Mouse (Mus musculus): Measurements from ENCODE around the gene Oas1a. TPM values are rescaled to one million over a fixed set of nuclear protein-coding genes. Genes with fewer than 3 reads are reported as not detected.
"Not testable (repeated sequence)": the region's sequence is repeated elsewhere in the genome, so short reads cannot be mapped to it uniquely, and the experiment has no call there.

Gene Oas1a
- polyA plus RNA-seq, 1 experiment, result 33.1 TPM

GRCm38 (mm10) chr5:120895231-120895900 lies 12.0 kb downstream of the Oas1a start:
- 85% methylated on average over 11 of the region's 11 CpGs for WGBS
- DNase-seq (ENCODE audit: low read depth, low spot score), result no peak

GRCm38 (mm10) chr5:120894692-120895091 lies 12.6 kb downstream of the Oas1a start:
- not testable (repeated sequence) for DNase-seq (ENCODE audit: low read depth, low spot score)
- whole genome bisulfite sequencing, result 33% methylated on average over 2 of the region's 2 CpGs

- WGBS, result 88% methylated on average over 4 of the region's 4 CpGs
- not testable (repeated sequence) for DNase-seq (ENCODE audit: low read depth, low spot score)
Observed at GRCm38 (mm10) chr5:120893866-120894265, 13.5 kb downstream of the Oas1a start.

GRCm38 (mm10) chr5:120892243-120892660 lies 15.1 kb downstream of the Oas1a start:
- DNase-seq (ENCODE audit: low read depth, low spot score), result no peak

GRCm38 (mm10) chr5:120891566-120892242 lies 15.6 kb downstream of the Oas1a start:
- peak; percentile 92 for DNase-seq (ENCODE audit: low read depth, low spot score)
- WGBS, result 31% methylated on average over 2 of the region's 2 CpGs

More at GRCm38 (mm10) chr5:120892243-120892660, 15.1 kb downstream of the Oas1a start:
- WGBS, result 58% methylated on average over 2 of the region's 2 CpGs

- WGBS, result 19% methylated on average over 3 of the region's 3 CpGs
- no peak for DNase-seq (ENCODE audit: low read depth, low spot score)
Observed at GRCm38 (mm10) chr5:120890991-120891390, 16.3 kb downstream of the Oas1a start.

GRCm38 (mm10) chr5:120890026-120890425 lies 17.3 kb downstream of the Oas1a start:
- DNase-seq (ENCODE audit: low read depth, low spot score), result no peak
- WGBS, result 88% methylated on average over 2 of the region's 2 CpGs

- 53% methylated on average over 4 of the region's 4 CpGs for WGBS
- not testable (repeated sequence) for DNase-seq (ENCODE audit: low read depth, low spot score)
Observed at GRCm38 (mm10) chr5:120888294-120888815, 19.0 kb downstream of the Oas1a start.

GRCm38 (mm10) chr5:120887831-120888230 lies 19.5 kb downstream of the Oas1a start:
- WGBS, result 35% methylated on average over 6 of the region's 6 CpGs
- DNase-seq (ENCODE audit: low read depth, low spot score), result no peak

- DNase-seq (ENCODE audit: low read depth, low spot score), result peak; percentile 44
- 8% methylated on average over 7 of the region's 9 CpGs for WGBS
Observed at GRCm38 (mm10) chr5:120887413-120887812, 19.9 kb downstream of the Oas1a start, which contains the start of gene Oas1g. Oas1g (minus strand) TSS chr5:120887613.

GRCm38 (mm10) chr5:120881681-120882080 lies 25.6 kb downstream of the Oas1a start:
- 96% methylated on average over 6 of the region's 6 CpGs for WGBS
- DNase-seq (ENCODE audit: low read depth, low spot score), result not testable (repeated sequence)

- 63% methylated on average over 2 of the region's 2 CpGs for WGBS
- not testable (repeated sequence) for DNase-seq (ENCODE audit: low read depth, low spot score)
Observed at GRCm38 (mm10) chr5:120878803-120879202, 28.5 kb downstream of the Oas1a start.

GRCm38 (mm10) chr5:120877407-120877806 lies 29.9 kb downstream of the Oas1a start:
- WGBS, result 75% methylated on average over 2 of the region's 2 CpGs

GRCm38 (mm10) chr5:120876839-120877238 lies 30.5 kb downstream of the Oas1a start:
- WGBS, result 72% methylated on average over 2 of the region's 3 CpGs

More at GRCm38 (mm10) chr5:120877407-120877806, 29.9 kb downstream of the Oas1a start:
- DNase-seq (ENCODE audit: low read depth, low spot score), result not testable (repeated sequence)

GRCm38 (mm10) chr5:120871469-120871868 lies 35.9 kb downstream of the Oas1a start:
- no peak for DNase-seq (ENCODE audit: low read depth, low spot score)
- WGBS, result 51% methylated on average over 2 of the region's 2 CpGs

More at GRCm38 (mm10) chr5:120876839-120877238, 30.5 kb downstream of the Oas1a start:
- not testable (repeated sequence) for DNase-seq (ENCODE audit: low read depth, low spot score)

- 77% methylated on average over 7 of the region's 7 CpGs for WGBS
- DNase-seq (ENCODE audit: low read depth, low spot score), result no peak
Observed at GRCm38 (mm10) chr5:120870782-120871181, 36.5 kb downstream of the Oas1a start.

- WGBS, result 57% methylated on average over 3 of the region's 3 CpGs
- DNase-seq (ENCODE audit: low read depth, low spot score), result no peak
Observed at GRCm38 (mm10) chr5:120870081-120870480, 37.2 kb downstream of the Oas1a start.

GRCm38 (mm10) chr5:120869436-120870015 lies 37.8 kb downstream of the Oas1a start:
- 82% methylated on average over 7 of the region's 7 CpGs for WGBS

GRCm38 (mm10) chr5:120865336-120865860 lies 41.9 kb downstream of the Oas1a start:
- WGBS, result 84% methylated on average over 3 of the region's 3 CpGs
- no peak for DNase-seq (ENCODE audit: low read depth, low spot score)

More at GRCm38 (mm10) chr5:120869436-120870015, 37.8 kb downstream of the Oas1a start:
- no peak for DNase-seq (ENCODE audit: low read depth, low spot score)

- WGBS, result 15% methylated on average over 4 of the region's 4 CpGs
- DNase-seq (ENCODE audit: low read depth, low spot score), result no peak
Observed at GRCm38 (mm10) chr5:120861121-120861520, 46.2 kb downstream of the Oas1a start, which contains the start of gene Oas1h. Oas1h (plus strand) TSS chr5:120861421.
